Mouse (Mus musculus): ENCODE data around the gene Cfap61. TPM values are rescaled to one million over a fixed set of nuclear protein-coding genes. Genes with fewer than 3 reads are reported as not detected.

Gene Cfap61
- total RNA-seq, 2 experiments from 2014 or later: 29.9 to 45.2 TPM

DNA sequence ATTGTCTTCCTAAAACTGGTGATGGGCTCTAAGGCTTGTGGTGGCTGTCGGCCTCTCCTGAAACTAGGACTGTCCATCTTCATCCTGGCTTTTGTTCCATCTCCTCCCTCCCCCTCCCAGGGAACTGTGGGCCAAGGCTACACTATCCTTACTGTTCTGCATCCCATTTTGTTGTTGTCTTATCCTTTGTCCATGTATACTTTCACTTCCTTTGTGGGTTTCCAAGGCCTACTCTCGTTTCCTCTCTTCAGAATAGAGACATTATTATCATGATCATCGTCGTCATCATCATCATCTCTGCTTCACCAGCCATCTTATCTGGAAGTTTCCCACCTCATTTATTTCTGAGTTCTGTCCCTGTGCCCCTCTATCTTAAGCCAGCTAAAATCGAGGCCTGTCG lies 199.7 kb downstream of the Cfap61 start:
- no peak for DNase-seq (ENCODE audit: low spot score in 2 of 2)

DNA sequence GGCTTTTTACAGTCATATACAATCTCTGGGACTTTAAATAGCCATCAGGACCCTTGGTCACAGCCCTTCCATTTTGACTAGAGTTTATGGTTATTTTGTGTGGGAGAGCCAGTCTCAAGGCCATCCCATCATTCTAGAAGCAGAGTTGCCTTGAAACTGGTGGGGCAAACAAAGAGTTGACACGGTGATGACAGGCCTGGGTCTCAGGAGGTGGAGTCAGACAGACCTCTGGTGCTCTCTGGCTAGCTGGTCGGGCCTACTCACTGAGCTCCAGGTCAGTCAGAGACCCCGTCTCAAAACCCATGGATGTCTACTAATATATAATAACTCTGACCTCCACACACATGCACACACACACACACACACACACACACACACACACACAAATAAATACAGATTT lies 206.1 kb downstream of the Cfap61 start:
- DNase-seq (ENCODE audit: low spot score in 2 of 2): no peak

DNA sequence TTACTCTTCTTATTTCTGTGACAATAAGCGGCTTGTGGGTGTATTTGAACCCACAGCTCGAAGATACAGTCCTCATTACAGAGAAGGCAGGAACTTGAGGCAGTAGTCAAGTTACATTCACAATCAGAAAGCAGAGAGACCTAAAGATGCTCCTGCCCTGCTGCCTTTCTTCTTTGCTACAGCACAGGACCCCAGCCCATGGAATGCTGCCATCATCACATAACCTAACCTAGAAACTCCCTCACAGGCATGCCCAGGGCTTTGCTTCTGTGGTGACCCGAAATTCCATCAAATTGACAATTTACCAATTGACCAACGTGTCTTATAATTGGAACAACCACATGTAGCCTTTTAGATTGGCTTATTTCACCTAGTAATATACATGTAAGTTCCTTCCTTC lies 212.7 kb downstream of the Cfap61 start:
- DNase-seq (ENCODE audit: low spot score in 2 of 2): no peak

DNA sequence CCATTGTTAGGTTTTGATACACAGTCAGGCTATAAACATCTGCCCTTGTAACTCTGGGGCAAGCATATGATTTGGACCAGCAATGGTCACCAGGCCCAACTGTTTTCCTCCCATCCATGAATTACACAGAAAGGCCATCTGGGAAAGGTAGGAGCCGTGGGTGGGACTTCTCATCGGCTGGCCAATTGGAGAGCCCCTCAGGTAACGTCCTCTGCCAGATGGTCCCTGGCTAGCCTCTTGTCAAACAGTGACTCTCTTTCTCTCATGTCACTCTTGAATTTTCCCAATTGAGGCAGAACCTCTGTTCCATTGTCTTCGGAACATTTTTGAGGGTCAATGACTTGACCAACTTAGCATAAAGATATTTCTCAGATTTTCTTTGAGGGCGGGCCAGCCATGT lies 213.2 kb downstream of the Cfap61 start:
- no peak for DNase-seq (ENCODE audit: low spot score in 2 of 2)

DNA sequence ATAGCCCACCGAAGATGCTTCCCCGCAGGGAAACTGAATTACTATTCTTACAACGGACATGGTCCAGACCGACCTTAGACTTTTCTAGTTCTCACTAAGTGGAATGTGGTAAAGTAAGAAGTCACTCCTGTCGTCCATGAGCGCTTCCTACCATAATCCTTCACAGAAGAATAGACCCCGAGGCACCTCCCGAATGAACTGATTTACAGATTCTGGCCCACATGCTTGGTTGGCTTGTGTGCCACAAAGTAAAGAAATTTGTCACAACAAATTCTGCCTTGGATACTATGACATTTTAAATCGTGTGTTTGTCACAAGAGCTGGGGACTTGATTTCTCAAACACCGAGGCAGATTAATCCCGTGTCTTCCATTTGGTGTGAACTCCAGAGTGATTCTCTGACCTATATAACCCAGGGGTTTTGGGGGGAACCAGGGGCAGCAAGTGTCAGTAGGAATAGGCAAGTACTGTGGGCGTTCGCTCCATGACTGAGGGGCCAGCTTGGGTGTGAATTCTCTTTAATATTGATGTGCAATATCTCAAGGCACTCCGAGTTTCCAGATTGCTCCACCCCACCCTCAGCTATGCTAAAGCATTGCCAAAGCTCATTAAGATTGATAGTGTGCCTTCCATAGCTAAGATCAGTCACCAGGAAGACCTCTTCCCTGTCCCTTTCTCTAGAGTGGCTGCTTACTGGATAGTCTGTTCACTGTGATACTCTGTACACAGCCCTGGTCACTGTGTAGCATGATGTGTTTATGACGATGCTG lies 214.8 kb downstream of the Cfap61 start:
- DNase-seq (ENCODE audit: low spot score in 2 of 2): no peak

DNA sequence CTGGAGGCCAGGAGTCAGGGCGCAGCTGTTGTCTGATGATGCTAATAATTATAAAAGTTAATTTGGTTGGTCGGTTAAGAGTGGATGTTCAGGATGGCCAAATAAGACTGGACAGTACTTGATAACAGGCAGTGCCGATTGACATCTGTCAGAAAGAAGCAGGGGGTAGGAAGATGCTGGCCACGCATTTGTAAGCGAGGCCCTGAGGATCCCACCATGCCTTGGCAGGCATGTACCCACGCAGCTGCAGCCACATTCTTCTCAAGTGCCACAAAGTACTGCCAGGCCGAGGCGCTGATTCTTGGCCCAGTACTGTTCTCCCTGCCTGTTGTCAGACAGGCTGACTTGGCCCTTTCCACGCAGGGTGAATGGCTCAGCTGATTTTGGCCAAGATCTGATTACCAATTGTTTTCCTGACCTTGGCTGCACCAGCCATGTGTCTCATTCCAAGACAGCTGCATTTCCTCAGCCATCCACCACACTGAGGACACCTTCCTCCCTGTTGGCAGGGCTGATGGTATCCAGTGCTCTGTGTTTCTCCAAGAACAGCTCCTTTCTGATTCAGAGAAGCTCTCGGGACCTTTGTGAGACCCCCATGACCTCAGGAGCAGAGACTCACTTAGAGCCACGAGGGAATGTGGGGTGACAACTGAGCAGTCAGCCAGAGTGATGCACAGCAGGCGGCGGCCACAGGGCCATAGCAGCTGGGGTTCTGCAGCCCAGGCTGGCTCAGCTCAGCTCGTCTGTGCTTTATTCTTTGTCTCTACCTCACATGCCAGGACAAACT lies 233.6 kb downstream of the Cfap61 start:
- no peak for DNase-seq (ENCODE audit: low spot score in 2 of 2)

DNA sequence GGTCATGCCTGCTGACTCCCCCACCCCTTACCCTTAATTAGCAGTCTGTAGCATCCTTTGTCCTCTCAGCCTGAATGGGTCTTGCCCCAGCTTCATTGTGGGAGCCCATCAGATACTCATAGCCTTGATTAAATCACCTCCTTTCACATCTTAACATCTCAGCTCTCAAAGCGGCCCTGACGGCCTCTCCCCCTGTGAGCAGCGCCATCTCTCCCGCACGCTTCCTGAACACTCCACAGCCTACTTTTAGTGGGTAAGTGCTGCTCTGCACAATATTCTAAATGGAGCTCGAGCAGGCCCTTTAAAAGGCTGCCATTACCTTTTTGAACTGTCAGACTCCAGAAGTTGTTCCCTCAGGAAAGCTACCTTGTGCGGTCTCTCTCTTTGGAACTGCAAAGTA lies 234.9 kb downstream of the Cfap61 start:
- DNase-seq (ENCODE audit: low spot score in 2 of 2): no peak

DNA sequence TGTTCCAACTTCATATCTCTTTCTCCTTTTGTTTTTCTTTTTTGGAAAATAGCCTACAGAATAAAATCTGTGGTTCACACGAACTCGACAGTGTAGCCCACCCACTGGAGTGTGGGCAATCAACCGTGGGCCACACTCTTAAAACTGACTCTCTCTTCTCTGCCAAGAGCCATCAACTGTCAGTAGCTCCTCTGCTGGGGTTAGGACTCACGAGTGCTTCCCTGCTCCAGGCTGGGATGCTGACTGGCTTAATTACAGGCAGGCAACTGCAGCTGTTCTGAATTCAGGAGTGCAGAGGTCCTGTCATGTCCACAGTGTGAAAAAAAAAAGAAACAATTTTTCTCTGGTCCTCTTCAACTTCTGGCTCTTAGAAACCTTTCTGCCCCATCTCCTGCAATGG lies 237.5 kb downstream of the Cfap61 start:
- no peak for DNase-seq (ENCODE audit: low spot score in 2 of 2)

DNA sequence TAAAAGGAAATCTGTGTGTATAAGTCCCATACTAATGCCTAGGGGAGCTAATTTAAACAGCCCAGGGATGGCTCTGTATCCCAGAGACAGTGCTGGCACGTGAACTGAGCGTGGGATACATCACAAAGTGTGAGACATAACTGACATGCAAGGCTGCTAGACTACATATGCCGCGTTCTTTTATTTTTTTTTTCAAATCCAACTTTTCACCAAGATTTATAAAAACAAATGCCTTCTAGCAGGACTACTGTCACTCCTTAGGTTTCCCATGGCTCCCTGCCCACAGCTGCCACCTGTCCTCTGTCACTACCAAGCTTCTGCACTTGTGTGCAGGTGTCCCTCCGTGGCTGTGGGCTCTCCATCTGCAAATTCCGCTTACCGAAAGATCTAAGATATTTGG lies 239.6 kb downstream of the Cfap61 start:
- DNase-seq (ENCODE audit: low spot score in 2 of 2): no peak

DNA sequence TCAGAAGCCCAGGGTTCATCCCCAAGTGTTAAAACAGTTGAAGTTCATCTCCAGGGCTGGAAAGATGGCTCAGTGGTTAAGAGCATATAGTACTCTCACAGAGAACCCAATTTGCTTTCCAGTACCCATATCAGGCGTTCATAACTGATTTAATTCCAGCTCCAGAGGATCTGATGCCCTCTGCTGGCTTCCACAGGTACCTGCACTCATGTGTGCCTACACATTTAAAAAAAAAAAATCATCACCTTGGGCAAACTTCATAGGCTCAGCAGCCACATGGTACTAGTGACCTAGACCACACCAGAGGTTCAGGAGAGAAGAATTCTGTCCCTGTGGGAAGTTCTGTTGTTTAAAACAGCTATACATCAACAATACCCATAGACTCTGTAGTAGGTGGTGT lies 244.1 kb downstream of the Cfap61 start:
- DNase-seq (ENCODE audit: low spot score in 2 of 2): no peak

DNA sequence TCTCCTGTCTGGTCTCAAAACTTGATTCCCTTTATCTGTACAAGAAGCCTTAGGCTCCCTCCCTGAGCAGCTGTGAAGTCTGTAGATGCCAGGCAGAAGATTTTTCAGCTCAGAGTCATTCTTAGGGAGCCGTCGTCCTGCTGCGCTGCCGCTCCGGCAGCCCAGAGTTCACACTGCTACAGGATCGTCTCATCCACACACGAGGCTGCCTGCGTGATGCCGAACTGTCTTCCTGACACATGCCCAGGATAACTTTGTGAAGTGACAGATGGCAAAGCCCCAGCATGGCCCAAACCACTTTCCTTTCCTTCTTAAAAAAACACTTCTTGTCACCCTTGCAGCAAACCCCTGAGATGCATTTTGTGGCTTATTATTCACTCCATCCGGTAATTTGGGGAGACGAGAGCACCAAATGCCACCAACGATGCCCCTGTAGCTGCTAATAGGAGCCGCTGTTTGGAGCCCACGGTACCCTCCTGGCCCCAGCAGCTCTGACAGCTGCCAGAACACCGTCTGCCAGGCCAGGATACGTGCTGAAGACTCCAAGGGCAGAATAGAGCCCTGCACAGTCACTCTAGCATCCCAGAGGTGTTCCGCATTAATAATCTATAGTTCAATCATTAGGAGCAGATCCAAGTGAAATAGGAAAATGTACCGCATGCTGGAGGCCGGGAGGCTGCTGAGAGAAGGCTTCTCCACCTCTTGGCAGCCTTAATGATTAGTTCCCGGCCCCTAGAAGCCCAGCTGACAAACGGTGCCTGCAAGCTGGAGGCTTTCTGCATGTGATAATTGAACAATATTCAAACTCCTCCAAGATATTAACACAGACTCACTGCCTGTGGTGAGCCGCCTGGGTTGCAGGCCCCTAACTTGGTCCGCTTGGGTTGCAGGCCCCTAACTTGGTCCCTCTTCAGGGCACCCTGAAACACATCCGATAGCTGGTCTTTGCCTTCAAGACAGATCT lies 249.5 kb downstream of the Cfap61 start:
- DNase-seq (ENCODE audit: low spot score in 2 of 2): no peak

DNA sequence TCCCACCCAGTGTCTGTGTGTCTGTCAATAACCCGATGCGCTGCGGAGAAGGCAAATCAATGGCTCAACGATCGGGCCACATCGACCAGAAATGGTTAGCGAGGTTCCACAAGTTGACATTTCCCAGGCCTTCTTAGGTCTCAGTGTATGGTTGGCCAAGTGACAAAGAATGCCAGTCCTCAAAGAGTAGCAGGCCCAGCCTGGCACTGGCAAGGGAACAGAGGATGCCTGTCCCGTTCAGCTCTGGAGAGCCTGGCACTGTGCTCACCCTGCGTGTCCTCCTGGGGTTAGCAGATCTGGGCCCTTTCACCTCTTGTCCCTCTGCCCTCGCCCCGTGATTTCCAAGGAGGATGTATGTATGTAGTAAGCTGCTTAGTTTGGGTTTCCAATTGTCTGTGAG lies 261.5 kb downstream of the Cfap61 start:
- no peak for DNase-seq (ENCODE audit: low spot score in 2 of 2)

DNA sequence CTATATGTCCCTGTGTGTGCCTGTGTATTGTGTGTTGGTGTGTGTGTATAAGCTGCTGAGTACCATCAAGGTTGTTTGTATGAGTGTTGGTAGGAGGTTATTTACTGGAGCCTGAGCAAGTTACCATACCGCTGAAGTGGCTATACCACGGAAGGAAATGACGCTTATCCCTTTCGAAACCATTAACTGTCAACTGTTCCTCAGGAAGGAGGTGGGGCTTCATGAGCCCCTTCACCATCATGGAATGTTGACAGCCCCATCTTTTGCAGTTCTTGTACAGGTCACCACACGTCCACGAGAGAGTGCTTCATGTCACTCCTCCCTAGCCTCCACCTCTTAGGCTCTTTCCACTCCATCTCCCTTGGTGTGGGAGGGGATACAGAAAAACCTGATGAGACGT lies 263.4 kb downstream of the Cfap61 start:
- no peak for DNase-seq (ENCODE audit: low spot score in 2 of 2)

DNA sequence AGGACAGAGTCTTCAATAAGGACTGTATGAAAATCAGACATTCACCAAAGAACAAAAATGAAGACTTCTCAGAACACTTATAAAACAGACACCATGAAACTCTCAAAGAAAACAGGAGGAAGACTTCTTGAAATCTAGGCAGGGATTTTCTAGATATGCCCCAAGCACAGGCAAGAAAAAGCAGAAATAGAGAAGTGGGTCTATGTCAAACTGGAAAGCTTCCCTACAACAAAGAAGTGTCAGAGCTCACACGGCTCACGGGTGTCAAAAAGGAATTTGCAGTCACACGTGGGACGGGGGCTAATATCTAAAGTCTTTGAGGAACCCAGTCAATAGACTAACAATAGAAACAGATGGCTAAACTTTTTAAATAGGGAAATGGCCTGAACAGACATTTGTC lies 276.4 kb downstream of the Cfap61 start:
- DNase-seq (ENCODE audit: low spot score in 2 of 2): no peak

DNA sequence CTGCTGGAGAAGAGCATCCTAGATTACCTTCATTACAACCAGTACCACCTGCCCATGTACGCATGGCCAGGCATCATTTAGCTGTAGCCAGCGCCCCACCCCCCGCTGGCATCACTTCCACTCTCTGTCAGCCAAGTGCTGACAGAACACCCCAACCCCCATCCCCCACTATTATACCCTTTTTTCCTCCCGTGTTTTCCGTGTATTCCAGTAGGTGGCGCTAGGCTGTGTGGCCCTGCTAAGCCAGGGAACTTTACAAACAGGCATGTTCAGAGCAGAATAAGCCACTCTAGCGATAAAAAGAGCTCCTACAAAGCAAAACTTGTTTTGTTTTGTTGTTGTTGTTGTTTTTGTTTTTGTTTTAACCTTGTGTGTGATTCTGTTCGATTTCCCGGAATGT lies 280.1 kb downstream of the Cfap61 start:
- DNase-seq (ENCODE audit: low spot score in 2 of 2): no peak

DNA sequence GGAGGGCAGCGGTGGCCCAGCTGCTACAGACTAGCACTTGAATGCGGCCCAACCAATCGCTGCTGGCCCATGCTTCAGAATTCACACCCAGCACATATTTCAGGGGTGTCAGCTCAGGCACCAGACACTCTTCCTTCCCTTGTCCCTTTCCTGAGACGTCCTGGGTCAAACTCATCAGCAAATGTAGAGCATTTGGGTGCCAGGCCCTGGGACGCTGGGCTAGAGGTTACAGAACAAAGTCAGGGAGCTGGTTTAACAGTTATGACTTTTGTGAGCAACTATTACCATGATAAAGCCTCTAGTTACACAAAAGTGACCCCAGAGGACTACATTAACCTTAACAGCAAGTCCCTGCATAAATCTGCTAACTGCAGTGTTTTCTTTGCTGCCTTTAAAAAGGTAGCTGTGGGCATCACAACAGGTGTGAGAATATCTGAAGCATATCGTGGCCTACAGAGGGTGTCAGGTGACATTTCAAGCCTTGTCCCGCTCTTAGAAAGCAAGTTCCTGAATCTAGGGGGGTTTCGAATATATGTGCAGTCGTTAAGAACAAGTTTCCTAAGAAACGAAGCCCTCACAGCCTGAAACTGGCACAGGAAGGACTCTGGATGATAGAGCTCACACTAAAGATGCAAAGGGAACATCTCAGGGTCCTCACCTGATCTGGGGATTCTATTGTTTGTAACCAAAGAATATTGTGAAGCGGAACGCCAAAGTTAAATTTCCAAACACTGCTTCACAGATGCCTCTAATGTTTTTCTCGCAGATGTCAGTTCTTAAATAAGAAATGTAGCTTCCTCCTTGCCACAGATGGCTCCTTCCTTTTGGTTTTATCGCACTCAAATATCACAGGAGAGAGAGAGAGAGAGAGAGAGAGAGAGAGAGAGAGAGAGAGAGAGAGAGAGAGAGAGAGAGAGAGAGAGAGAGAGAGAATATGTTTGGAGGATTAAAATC lies 281.8 kb downstream of the Cfap61 start:
- no peak for DNase-seq (ENCODE audit: low spot score in 2 of 2)

DNA sequence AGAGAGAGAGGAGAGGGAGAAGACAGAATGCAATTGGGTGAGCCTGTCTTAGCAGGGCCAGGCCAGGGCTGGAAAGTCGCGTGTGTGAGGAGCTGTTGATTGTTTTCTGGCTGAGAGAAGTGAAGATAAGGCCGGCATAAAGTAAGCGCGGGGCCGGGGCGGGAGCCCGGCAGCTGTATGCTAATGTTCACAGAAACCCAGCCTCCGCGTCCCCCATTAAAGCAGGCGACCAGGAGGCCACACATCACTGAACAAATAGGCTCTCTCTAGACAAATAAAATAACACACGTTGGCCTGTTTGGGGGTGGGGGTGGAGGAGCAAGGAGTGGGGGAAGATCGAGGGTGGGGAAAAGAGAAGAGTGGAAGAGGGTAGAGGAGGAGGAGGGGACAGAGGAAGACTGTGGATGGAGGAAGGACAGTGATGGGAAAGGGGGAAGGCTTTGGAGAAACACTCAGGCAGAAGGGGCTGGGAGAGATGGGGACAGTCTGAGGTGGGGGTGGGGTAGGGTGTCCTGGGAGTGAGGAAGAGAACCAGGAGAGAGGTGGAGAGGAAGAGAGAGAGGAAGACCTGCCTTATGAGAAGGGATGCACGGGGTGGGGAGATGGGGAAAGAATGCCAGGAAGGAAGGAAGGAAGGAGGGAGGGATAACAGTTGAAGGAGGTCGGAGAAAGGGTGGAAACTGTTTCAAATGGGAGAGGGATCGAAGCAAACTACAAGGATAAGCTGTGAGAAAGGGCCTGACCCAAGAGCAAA lies 282.8 kb downstream of the Cfap61 start:
- DNase-seq (ENCODE audit: low spot score in 2 of 2): no peak

DNA sequence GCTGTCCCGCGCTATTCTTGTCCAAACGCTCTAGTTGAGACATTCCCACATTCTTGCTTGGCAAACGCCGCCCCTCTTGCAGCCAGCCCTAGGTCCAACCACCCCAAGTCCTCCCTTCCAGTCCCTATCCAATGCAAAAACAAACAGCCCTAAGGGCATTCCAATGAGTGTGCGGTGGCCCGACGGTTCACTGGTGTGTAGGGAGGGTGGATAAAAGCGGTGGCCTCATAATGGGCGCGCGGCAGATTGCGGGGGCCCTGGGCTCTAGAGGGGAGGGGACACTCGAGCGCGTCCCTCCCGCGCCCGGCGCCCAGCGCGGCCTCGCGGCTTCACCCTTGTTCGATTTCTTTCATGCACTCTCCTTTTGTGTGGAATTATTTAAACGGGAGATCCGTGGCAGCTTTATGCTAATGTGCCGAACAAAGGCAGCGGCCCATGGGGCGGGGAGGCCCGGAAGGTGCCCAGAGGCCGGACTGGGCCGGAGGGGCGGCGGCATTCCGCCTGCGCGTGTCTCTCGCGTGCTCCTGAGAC lies 283.6 kb downstream of the Cfap61 start:
- no peak for DNase-seq (ENCODE audit: low spot score in 2 of 2)

DNA sequence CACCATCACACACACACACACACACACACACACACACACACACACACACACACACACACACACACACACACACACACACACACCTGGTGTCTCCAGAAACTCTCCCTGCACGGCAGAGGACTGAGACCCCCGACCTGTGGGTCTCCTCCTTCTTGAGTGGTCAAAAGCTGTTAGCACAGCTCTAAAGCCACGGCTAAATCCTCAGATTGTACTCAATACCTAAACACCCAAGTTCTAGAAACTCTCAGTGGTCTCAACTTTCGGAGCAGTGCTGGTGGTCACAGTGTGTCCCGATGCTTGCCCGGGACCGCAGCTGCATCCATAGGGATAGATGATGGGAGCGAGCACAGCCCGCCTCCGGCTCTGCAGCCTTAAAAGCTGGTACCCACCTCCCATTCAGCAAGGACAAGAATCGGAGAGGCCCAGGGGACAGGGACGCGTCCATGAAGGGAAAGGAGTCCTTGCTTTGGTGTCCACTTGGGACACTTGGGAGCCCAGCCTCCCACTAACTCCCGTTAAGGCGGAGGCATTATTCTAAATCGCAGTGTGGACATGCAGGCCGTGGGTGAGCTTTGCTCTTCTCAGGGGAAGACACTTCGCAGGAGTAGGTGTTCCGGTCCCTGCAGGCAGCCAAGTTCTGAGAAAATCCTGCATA lies 284.4 kb downstream of the Cfap61 start:
- DNase-seq (ENCODE audit: low spot score in 2 of 2): no peak

All from adrenal gland, postnatal 4 days (tissue).